Mouse (Mus musculus) Patski (cell line): ENCODE measurements around the gene Asprv1. TPM values are rescaled to one million over a fixed set of nuclear protein-coding genes. Genes with fewer than 3 reads are reported as not detected.
A peak's percentile ranks its signal among the peaks of the same experiment; 100 is the strongest.

Experiments used
- ATAC-seq: fragments of 100-300 bp; one replicate; pipeline ENCODE4 v1.8.0; 2021
- CTCF ChIA-PET: fragments of 350-600 bp; sonication (Branson Sonifier 250); formaldehyde crosslinking; loops from one replicate; lab custom pipeline; 2022; ENCODE audit warnings: inconsistent platforms; lab: Charles Lee
- POLR2A ChIA-PET: fragments of 350-600 bp; sonication (Branson Sonifier 250); formaldehyde crosslinking; loops from one replicate; lab custom pipeline; 2022; ENCODE audit warnings: antibody characterized with exemption, inconsistent platforms; lab: Charles Lee
- DNase-seq: peaks from one replicate; pipeline ENCODE4 v3.0.0-alpha.2; 2011; ENCODE audit warnings: low read depth, low spot score
- H3K27me3 ChIP-seq: fragments of 371-371 bp; one replicate; pipeline ENCODE4 v1.5.1; 2021
- CTCF ChIP-seq: fragments of 100-300 bp; IDR thresholded peaks from one replicate; pipeline ENCODE4 v1.5.1; 2021
- in situ Hi-C: fragments of 300-500 bp; cut with MboI; formaldehyde crosslinking; loops from 3 replicates; pipeline ENCODE4 v1.11.1; 2018; ENCODE audit warnings: low pct_unique_long_range_greater_than_20kb, mixed read lengths
- polyA plus RNA-seq: library from polyadenylated mRNA; unstranded; gene quantifications from one replicate; pipeline ENCODE4 v1.2.3, GENCODE M21; 2021

The Asprv1 gene
- not detected for polyA plus RNA-seq

GRCm38 (mm10) chr6:86627946-86628345 lies at the start of gene Asprv1:
TSS of gene Asprv1 (plus strand) at chr6:86628164.
- no peak for TF ChIP-seq CTCF
- CTCF ChIA-PET: no interaction called here
- POLR2A ChIA-PET: no interaction called here
- no peaks in the 10 kb centered on the region for H3K27me3 ChIP-seq
- in situ Hi-C loops: no loop called here
- DNase-seq: no peak
- no peak for ATAC-seq

- TF ChIP-seq CTCF: no peak
- peak; percentile 21 for ATAC-seq
- in situ Hi-C loops: no loop called here
- no peaks in the 10 kb centered on the region for H3K27me3 ChIP-seq
- peak; percentile 41 for DNase-seq
- ChIA-PET POLR2A (interaction anchor here (1.2 kb wide), 1 partner anchor 19 kb away, joined by 3 read pairs; no protein-coding TSS in a partner anchor), CTCF (interaction anchor here (1.0 to 2.6 kb wide), 3 partner anchors 13 to 22 kb away, joined by 5 to 10 read pairs (median 6); no protein-coding TSS in a partner anchor)
Observed at GRCm38 (mm10) chr6:86578396-86578795, 49.6 kb upstream of the Asprv1 start.

DNA sequence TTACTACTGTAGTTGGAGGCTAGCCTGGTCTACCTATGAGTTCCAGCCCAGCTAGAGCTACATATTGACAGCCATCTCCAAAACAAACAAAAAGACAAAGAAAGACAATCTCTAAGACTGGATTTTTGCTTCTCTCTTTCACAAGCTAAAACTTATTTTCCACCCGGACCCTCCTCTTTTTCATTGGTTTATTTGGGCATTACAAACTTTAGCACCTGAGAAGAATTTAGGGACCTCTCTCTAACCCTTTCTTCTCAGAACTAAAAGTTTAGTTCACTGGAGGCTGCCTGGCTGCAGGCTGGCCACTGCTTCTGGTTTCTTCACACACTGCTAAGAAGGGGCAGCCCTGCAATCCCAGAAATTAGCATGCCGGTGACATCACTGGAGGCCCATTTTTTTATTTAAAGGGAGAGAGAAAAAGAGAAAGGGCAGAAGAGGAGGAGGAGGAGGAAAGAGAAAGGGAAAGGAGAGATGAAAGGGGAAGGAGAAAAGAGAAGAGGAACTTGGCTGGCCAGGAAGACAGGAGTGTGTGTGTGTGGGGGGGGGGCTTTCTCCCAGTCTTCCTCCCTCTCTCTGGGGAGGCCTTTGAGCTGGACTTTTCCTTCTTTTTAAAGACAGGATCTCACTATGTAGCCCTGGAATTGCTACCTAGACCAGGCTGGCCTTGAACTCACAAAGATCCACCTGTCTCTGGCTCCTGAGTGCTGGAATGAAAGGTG lies 48.7 kb upstream of the Asprv1 start:
- no peak for ATAC-seq
- POLR2A ChIA-PET: interaction anchor here (0.7 to 1.2 kb wide), 2 partner anchors 20 to 36 kb away, joined by 3 read pairs; no protein-coding TSS in a partner anchor
- CTCF ChIA-PET: interaction anchor here (1.0 to 2.6 kb wide), 3 partner anchors 13 to 21 kb away, joined by 5 to 10 read pairs (median 6); no protein-coding TSS in a partner anchor
- DNase-seq: no peak
- no peak for TF ChIP-seq CTCF
- in situ Hi-C loops: no loop called here
- H3K27me3 ChIP-seq: no peaks in the 10 kb centered on the region

DNA sequence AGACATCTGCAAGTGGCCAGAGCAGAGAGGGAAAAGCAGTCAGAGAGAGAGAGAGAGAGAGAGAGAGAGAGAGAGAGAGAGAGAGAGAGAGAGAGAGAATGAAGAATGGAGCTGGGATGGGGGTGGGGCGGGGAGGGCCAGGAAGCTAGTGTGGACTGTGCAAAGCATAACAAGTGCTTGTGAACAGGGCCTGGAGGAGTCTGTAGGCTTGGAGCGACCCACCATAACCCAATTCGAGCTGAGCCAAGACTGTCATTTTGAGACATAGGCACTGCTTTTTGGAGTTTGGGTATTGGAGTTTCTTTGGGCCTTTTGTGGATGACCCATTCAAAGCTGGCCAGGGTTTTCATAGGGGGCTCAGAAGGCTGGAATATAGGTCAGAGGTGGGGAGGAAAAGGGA lies 48.0 kb upstream of the Asprv1 start:
- DNase-seq: no peak
- in situ Hi-C loops: no loop called here
- H3K27me3 ChIP-seq: no peaks in the 10 kb centered on the region
- POLR2A ChIA-PET: interaction anchor here (0.7 kb wide), 1 partner anchor 35 kb away, joined by 3 read pairs; no protein-coding TSS in a partner anchor
- ATAC-seq: no peak
- CTCF ChIA-PET: no interaction called here
- no peak for TF ChIP-seq CTCF

- in situ Hi-C loops: no loop called here
- ATAC-seq (no peak), DNase-seq (no peak)
- POLR2A ChIA-PET: no interaction called here
- TF ChIP-seq CTCF: no peak
- CTCF ChIA-PET: interaction anchor here (1.6 to 2.7 kb wide), 2 partner anchors 16 to 36 kb away, joined by 4 to 10 read pairs; no protein-coding TSS in a partner anchor
- no peaks in the 10 kb centered on the region for H3K27me3 ChIP-seq
Observed at GRCm38 (mm10) chr6:86583141-86583540, 44.8 kb upstream of the Asprv1 start.

- in situ Hi-C loops: no loop called here
- no peaks in the 10 kb centered on the region for H3K27me3 ChIP-seq
- CTCF ChIA-PET: interaction anchor here (0.6 to 1.6 kb wide), 4 partner anchors 8 to 38 kb away, joined by 3 to 4 read pairs (median 4); no protein-coding TSS in a partner anchor
- POLR2A ChIA-PET: no interaction called here
- no peak for TF ChIP-seq CTCF
- ATAC-seq: no peak
- DNase-seq: no peak
Observed at GRCm38 (mm10) chr6:86583601-86584215, 44.3 kb upstream of the Asprv1 start.

DNA sequence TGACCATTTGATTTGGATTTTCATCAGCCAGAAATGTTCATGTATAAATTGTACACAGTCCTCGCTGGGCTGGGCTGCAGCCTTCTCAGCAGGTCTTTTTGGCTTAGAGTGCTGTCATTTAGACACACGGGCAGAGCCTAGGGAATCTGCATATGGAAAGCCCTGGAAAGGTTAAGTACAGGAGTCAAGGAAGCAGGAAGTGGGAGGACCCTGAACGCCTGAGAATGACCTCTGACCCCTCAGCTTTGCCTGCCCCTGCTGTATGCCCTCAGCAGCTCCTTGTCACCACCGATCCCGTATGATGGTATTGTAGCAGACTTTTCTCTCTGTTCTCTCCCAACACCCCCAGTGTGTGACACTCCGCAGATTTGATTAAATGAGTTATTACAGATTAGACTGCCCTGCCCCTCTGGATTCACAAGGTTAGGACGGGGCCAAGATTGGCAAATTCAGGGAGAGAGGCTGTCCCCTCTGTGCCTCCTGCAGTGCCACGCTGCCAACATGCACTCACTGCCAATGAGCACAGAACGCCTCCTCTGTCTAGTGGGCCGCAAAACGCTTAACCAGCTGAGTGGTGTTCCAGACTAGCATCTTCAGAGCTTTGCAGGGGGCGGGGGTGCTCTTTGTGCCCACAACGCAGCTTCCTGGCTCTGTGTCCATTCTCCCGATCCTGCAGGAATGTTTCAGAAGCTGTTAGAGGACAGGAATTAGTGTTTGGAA lies 43.5 kb upstream of the Asprv1 start:
- ChIA-PET CTCF (interaction anchor here (0.6 to 1.6 kb wide), 3 partner anchors 9 to 39 kb away, joined by 3 to 4 read pairs (median 3); no protein-coding TSS in a partner anchor), POLR2A (no interaction called here)
- H3K27me3 ChIP-seq: no peaks in the 10 kb centered on the region
- no peak for DNase-seq
- ATAC-seq: peak; percentile 22
- no peak for TF ChIP-seq CTCF
- in situ Hi-C loops: no loop called here

GRCm38 (mm10) chr6:86585070-86585600 lies 42.8 kb upstream of the Asprv1 start:
- no peak for TF ChIP-seq CTCF
- H3K27me3 ChIP-seq: no peaks in the 10 kb centered on the region
- ChIA-PET CTCF (interaction anchor here (1.0 to 1.6 kb wide), 2 partner anchors 10 to 14 kb away, joined by 3 to 4 read pairs; no protein-coding TSS in a partner anchor), POLR2A (interaction anchor here (1.5 kb wide), 1 partner anchor 10 kb away, joined by 3 read pairs; no protein-coding TSS in a partner anchor)
- ATAC-seq: peak; percentile 76
- peak; percentile 94 for DNase-seq
- in situ Hi-C loops: no loop called here

DNA sequence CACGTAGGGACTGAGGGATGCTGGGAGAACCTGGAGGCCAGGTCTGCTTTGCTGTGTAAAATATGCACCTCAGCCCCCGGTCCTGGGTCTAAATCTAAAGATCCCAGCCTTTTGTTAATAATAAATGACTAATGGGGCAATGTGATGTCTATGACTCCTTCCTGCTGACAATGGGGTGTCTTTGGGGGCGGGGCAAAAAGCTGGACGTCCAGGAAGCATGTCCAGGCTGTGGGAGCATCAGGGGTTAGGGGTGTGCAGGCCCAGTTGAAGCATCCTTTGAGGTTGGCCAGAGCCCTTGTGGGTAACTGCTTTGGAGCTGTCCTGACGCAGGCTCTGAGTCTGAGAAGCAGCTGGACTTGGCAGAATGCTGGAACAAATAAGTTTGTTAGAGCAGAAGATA lies 41.9 kb upstream of the Asprv1 start:
- in situ Hi-C loops: no loop called here
- ATAC-seq (no peak), DNase-seq (no peak)
- ChIA-PET POLR2A (interaction anchor here (0.6 to 1.5 kb wide), 2 partner anchors 9 to 176 kb away, joined by 3 to 4 read pairs; no protein-coding TSS in a partner anchor), CTCF (no interaction called here)
- no peaks in the 10 kb centered on the region for H3K27me3 ChIP-seq
- no peak for TF ChIP-seq CTCF

GRCm38 (mm10) chr6:86588429-86588828 lies 39.5 kb upstream of the Asprv1 start:
- POLR2A ChIA-PET: no interaction called here
- in situ Hi-C loops: no loop called here

More at GRCm38 (mm10) chr6:86588429-86588828, 39.5 kb upstream of the Asprv1 start:
- DNase-seq (no peak), ATAC-seq (no peak)
- H3K27me3 ChIP-seq: no peaks in the 10 kb centered on the region
- CTCF ChIA-PET: no interaction called here
- no peak for TF ChIP-seq CTCF
